Mouse (Mus musculus) bone marrow, adult 2 months (tissue): Measurements from ENCODE around the gene Akip1. TPM values are rescaled to one million over a fixed set of nuclear protein-coding genes. Genes with fewer than 3 reads are reported as not detected.

Experiments
- H3K27ac ChIP-seq: fragments of 200-500 bp; 2 replicates; pipeline ENCODE4 v1.5.1; 2012; ENCODE audit warnings: low read depth, mild to moderate bottlenecking, control low read depth, inconsistent platforms, low read length; ENCODE audit not compliant: control insufficient read depth, poor library complexity, insufficient read depth
- H3K4me1 ChIP-seq: fragments of 200-500 bp; 2 replicates; pipeline ENCODE4 v1.6.1; 2011; ENCODE audit warnings: low read length; ENCODE audit not compliant: control insufficient read depth, insufficient read depth
- H3K4me3 ChIP-seq: fragments of 200-500 bp; replicated peaks from 2 replicates; pipeline ENCODE3; 2011; ENCODE audit warnings: mild to moderate bottlenecking, low read depth, low read length, control low read depth; ENCODE audit not compliant: control insufficient read depth
- CTCF ChIP-seq: fragments of 200-500 bp; IDR thresholded peaks from 2 replicates; pipeline ENCODE4 v1.5.1; 2011; ENCODE audit warnings: low read length, control low read depth; ENCODE audit not compliant: control insufficient read depth, insufficient read depth
- POLR2A ChIP-seq: fragments of 200-500 bp; IDR thresholded peaks from 2 replicates; pipeline ENCODE4 v1.6.1; 2011; ENCODE audit warnings: low read depth, mild to moderate bottlenecking, control low read depth, low read length, borderline replicate concordance; ENCODE audit not compliant: control insufficient read depth
- WGBS: fragments of 180-500 bp; shearing (Covaris S2); methylation state at CpG from one replicate; pipeline ENCODE4 v1.1.7; 2018; 5-methylcytosine and 5-hydroxymethylcytosine counted together
- polyA plus RNA-seq: library from polyadenylated mRNA; stranded (reverse); fragments of >200 nt; gene quantifications from 2 replicates; pipeline ENCODE4 v1.2.4, GENCODE M21; 2011; ENCODE audit warnings: low replicate concordance; ENCODE audit not compliant: missing spikeins, insufficient read depth, insufficient read length

The Akip1 gene
- polyA plus RNA-seq, 1 experiment = 23.1 TPM

DNA sequence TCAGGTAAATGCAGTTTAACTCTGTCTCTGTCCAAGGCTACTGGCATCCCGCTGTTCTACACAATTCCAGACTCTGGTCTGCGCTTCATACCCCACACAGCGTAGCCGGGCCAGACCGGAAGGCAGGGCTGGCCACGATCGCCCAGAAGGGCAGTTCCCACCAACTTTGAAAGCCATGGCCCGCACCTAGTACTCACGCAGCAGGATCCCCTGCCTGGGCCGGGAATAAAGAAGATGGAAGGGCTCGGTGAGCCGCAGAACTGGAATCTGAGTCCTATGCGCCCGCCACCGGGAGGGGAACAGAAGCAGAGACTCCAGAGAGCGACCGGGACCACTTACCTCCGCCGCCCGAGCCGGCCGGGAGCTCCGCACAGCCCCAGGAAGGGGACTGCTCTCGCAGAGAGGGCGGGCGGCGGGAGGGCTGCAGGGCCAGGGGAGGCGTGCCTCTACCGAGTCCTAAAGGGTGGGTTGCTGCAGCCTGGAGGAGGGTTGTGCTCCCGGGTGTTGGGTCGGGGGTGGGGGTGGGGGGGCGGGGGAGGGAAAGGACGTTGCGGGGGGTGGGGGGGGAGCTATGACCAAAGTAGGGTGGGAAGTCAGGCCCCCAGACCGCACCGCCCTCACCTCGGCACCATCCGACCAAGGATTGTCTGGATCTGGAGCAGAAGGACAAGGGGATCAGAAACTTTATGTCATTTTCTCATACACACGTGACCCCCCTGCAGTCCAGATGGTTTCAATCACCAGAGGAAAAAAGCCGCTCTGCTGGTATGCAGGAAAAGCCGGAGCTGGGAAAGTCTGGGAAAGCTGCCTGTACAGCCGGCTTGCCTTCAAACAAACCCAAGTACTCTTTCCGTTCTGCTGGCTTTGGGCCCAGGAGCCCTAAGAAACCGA is 31.7 kb upstream of the Akip1 start:
- H3K27ac ChIP-seq = no peak overlapping the region
- no peaks in the 10 kb centered on the region for H3K4me1 ChIP-seq
- WGBS = 5% methylated on average over 44 of the region's 44 CpGs
- TF ChIP-seq CTCF = no peak
- no peak for TF ChIP-seq POLR2A
- peak overlapping the region; percentile 2 for H3K4me3 ChIP-seq

DNA sequence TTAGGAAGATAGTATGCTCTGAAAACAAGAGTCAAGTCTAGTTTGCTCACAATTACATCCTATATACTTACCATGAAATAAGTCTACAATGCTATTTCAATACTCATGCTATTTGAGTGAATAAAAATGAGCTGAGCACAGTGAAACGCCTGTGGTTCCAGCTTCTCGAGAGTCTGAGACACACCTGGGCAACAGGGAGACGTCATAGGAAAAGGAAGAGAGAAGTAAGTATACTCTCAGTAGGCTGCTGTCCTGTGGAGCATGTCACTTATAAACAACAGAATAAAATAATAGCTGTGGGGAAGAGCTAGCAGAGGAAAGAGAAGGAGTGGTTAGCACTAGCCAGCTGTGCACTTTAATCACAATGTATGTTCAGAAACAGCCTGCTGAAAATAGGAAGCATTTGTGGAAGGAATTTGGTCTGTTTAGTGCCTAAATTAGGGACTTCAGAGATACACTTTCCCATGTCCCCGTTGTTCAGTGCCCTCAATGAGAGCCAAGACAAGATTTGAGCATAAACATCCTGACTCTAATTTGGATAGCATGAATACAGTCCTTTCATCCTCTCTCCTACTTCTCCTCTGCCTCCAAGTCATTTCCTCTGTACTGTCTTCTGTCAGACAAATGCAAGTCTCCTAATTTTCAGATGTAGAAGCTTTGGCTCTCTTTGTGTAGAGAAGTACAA is 28.4 kb upstream of the Akip1 start:
- Histone ChIP-seq H3K4me3 (no peak overlapping the region), H3K27ac (no peak overlapping the region), H3K4me1 (no peaks in the 10 kb centered on the region)
- TF ChIP-seq CTCF = no peak
- TF ChIP-seq POLR2A = no peak
- 48% methylated on average over 4 of the region's 4 CpGs for WGBS

DNA sequence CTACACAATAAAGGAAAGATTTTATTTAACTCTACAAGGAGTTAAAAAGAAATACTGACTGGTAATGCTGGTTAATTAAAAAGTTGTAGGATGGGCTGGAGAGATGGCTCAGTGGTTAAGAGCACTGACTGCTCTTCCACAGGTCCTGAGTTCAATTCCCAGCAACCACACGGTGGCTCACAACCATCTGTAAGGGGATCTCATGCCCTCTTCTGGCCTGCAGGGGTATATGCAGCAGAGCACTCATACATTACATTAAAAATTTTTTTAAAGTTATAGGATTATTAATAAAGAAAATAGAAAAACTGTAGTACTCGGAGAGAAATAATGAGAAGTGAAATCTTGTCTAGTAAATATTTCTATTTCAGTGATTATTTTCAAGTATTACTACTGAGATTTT is 23.2 kb upstream of the Akip1 start:
- no peak overlapping the region for H3K4me3 ChIP-seq
- 76% methylated on average over 2 of the region's 2 CpGs for WGBS
- TF ChIP-seq CTCF = no peak
- TF ChIP-seq POLR2A = no peak

DNA sequence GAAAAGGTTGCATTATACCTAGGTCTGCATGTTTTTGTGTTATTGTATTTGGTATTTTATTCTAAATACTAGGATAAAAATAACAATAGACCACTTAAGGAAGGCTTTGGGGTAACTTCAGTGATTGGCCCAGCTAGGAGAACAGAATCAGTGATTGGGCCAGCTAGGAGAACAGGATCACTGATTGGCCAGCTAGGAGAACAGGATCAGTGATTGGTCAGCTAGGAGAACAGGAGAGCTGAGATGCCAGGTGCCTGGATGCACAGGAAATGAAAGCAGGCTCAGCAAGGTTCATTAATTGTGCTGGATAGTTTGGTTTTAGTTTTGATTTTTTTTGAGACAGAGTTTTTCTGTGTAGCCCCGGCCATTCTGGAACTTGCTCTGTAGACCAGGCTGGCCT is 22.6 kb upstream of the Akip1 start:
- Histone ChIP-seq H3K27ac (no peak overlapping the region), H3K4me1 (no peaks in the 10 kb centered on the region), H3K4me3 (no peak overlapping the region)
- 87% methylated on average over 1 of the region's 1 CpGs for WGBS
- TF ChIP-seq CTCF = no peak
- no peak for TF ChIP-seq POLR2A

More for the DNA sequence above, 23.2 kb upstream of the Akip1 start:
- Histone ChIP-seq H3K4me1 (no peaks in the 10 kb centered on the region), H3K27ac (no peak overlapping the region)

DNA sequence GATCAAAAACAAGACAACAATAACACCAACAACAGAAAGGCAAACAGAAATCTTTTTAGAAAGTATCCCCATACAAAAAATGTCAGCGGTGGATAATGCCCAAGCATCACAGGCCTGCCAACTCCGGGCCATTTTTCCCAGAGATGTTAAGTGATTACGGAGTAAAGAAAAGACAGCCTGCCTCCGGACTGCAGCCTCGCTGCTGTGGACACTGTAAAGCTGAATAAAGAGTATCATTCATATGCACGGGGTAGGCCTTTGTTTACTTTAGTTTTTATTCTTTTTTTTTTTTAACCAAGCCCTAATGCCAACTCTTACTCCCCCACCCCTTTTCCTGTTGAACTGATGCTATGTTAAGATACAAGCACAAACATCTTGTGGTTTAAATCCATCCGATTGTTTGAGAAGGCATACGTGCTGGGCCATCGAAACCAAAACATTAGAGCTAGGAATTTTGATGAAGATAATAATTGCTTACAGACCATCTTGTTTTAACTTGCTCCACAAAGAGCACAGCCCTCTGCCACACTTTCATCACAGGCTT is 16.8 kb upstream of the Akip1 start:
- H3K27ac ChIP-seq = no peak overlapping the region
- no peaks in the 10 kb centered on the region for H3K4me1 ChIP-seq
- WGBS = 65% methylated on average over 9 of the region's 9 CpGs
- no peak overlapping the region for H3K4me3 ChIP-seq
- TF ChIP-seq CTCF (no peak), POLR2A (no peak)

DNA sequence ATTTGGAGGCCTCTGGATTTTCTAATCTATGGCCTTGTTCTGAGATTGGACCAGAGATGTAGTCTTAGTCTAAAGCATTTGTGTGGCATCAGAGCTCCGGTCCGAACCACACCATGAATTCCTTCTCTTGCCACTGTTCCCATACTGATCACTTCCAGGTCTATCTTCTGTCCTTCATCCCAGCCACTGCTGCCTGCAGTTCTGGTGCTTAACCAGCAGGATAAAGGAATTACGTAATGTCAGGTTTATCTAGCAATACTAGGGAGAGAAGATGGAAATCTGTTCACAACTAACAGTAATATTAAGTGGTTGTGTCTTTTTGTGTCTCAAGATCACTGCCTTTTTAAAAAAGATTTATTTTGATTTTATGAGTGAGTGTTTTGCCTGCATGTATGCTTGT is 13.4 kb upstream of the Akip1 start:
- TF ChIP-seq CTCF (no peak), POLR2A (no peak)
- no peak overlapping the region for H3K4me3 ChIP-seq
- no peaks in the 10 kb centered on the region for H3K4me1 ChIP-seq
- 85% methylated on average over 3 of the region's 3 CpGs for WGBS
- no peak overlapping the region for H3K27ac ChIP-seq

DNA sequence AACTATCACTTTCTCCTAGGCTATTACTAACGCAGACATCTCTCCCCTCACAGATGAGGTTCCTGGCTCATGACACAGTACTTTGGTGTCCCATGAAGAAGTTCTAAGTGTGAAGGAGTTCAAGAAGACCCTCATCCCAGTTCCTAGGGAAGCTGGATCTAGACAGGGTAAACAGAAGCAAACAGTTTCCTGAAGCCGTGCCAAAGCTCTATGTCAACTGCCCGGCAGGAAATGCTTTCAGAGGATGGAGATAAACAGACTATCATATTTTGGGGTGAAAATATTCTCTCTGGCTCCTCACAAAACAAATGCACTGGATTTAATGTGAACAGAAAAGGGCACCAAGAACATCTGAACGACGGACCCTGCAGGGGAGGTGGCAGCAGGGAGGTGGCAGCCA is 12.5 kb upstream of the Akip1 start:
- H3K27ac ChIP-seq = no peak overlapping the region
- H3K4me3 ChIP-seq = no peak overlapping the region
- TF ChIP-seq POLR2A (no peak), CTCF (no peak)
- no peaks in the 10 kb centered on the region for H3K4me1 ChIP-seq
- WGBS = 86% methylated on average over 5 of the region's 5 CpGs
